Mouse (Mus musculus) CH12.LX (cell line): ENCODE results near the gene Olfr1395. TPM values are rescaled to one million over a fixed set of nuclear protein-coding genes. Genes with fewer than 3 reads are reported as not detected.

Source experiments
- DNase-seq: peaks from one replicate; pipeline ENCODE4 v3.0.0-alpha.2; 2013; ENCODE audit errors: extremely low read depth
- H3K27ac ChIP-seq: 2 replicates; pipeline ENCODE4 v1.5.1; 2012; ENCODE audit warnings: low read depth, mild to moderate bottlenecking, control low read depth, moderate library complexity; ENCODE audit not compliant: insufficient read depth
- H3K27me3 ChIP-seq: replicated peaks from 2 replicates; pipeline ENCODE3; 2012; ENCODE audit warnings: inconsistent platforms
- H3K36me3 ChIP-seq, 2 experiments: replicated peaks in 1 of 2; 2 replicates each; pipeline versions ENCODE3 to v1.6.1; 2012; ENCODE audit warnings: inconsistent platforms in 1 of 2, low read length in 1 of 2, mild to moderate bottlenecking in 1 of 2, mixed read lengths in 1 of 2, moderate library complexity in 1 of 2; ENCODE audit not compliant: control insufficient read depth in 1 of 2, insufficient read depth in 1 of 2
- H3K4me1 ChIP-seq, 2 experiments: 2 replicates each; pipeline ENCODE4 v1.6.1; 2012; ENCODE audit warnings: inconsistent platforms in 1 of 2, moderate library complexity in 1 of 2; ENCODE audit not compliant: insufficient read depth in 2 of 2, control insufficient read depth in 1 of 2
- H3K4me2 ChIP-seq: 2 replicates; pipeline ENCODE4 v1.6.1; 2012; ENCODE audit warnings: low read depth, mild to moderate bottlenecking, control low read depth; ENCODE audit not compliant: poor library complexity, insufficient read depth, severe bottlenecking
- H3K4me3 ChIP-seq, 3 experiments: fragments of 150-350 bp in 1 of 3; sonication (generic) in 1 of 3; replicated peaks in 1 of 3; 2 replicates each; pipeline versions ENCODE3 to v1.5.1; 2011 to 2012; ENCODE audit warnings: low read depth in 2 of 3, low read length in 2 of 3, mild to moderate bottlenecking in 2 of 3, moderate library complexity in 2 of 3, control low read depth in 1 of 3, improper control_type of control experiment in 1 of 3, inconsistent platforms in 1 of 3, mixed read lengths in 1 of 3; ENCODE audit not compliant: poor library complexity in 1 of 3
- H3K79me2 ChIP-seq: replicated peaks from 2 replicates; pipeline ENCODE4 v1.6.1; 2012; ENCODE audit warnings: mild to moderate bottlenecking, moderate library complexity; ENCODE audit not compliant: control insufficient read depth, poor library complexity, insufficient read depth, severe bottlenecking; ENCODE audit errors: extremely low read depth
- H3K9ac ChIP-seq: 2 replicates; pipeline ENCODE4 v1.6.1; 2012; ENCODE audit warnings: low read depth, mild to moderate bottlenecking, control low read depth, moderate library complexity; ENCODE audit not compliant: insufficient read depth
- H3K9me3 ChIP-seq: replicated peaks from 2 replicates; pipeline ENCODE3; 2012; ENCODE audit warnings: low read length, inconsistent platforms, mixed read lengths
- BHLHE40 ChIP-seq: IDR thresholded peaks from 2 replicates; pipeline ENCODE4 v1.6.1; 2011; ENCODE audit warnings: mild to moderate bottlenecking, low read depth, low read length, improper control_type of control experiment
- CHD1 ChIP-seq: IDR thresholded peaks from 2 replicates; pipeline ENCODE4 v1.6.1; 2012; ENCODE audit warnings: low read depth, low read length, improper control_type of control experiment, inconsistent platforms
- CHD2 ChIP-seq: IDR thresholded peaks from 2 replicates; pipeline ENCODE4 v1.6.1; 2011; ENCODE audit warnings: low read length, improper control_type of control experiment
- E2F4 ChIP-seq: IDR thresholded peaks from 2 replicates; pipeline ENCODE4 v1.6.1; 2011; ENCODE audit warnings: low read depth, low read length, improper control_type of control experiment; ENCODE audit not compliant: insufficient replicate concordance
- ETS1 ChIP-seq: conservative IDR thresholded peaks from 2 replicates; pipeline ENCODE4 v1.6.1; 2012; ENCODE audit warnings: low read depth, mild to moderate bottlenecking, inconsistent platforms, low read length, improper control_type of control experiment, moderate library complexity
- HCFC1 ChIP-seq: IDR thresholded peaks from 2 replicates; pipeline ENCODE4 v1.6.1; 2012; ENCODE audit warnings: low read depth, mild to moderate bottlenecking, inconsistent platforms, low read length, improper control_type of control experiment
- IRF4 ChIP-seq: IDR thresholded peaks from 2 replicates; pipeline ENCODE4 v1.6.1; 2014; ENCODE audit warnings: low read depth, mild to moderate bottlenecking, inconsistent platforms, low read length, improper control_type of control experiment
- JUN ChIP-seq: IDR thresholded peaks from 2 replicates; pipeline ENCODE4 v1.6.1; 2011; ENCODE audit warnings: low read depth, mild to moderate bottlenecking, low read length, improper control_type of control experiment, moderate library complexity; ENCODE audit not compliant: insufficient read depth
- MAX ChIP-seq: IDR thresholded peaks from 2 replicates; pipeline ENCODE4 v1.6.1; 2011; ENCODE audit warnings: low read length, improper control_type of control experiment
- MAZ ChIP-seq: IDR thresholded peaks from 2 replicates; pipeline ENCODE4 v1.6.1; 2012; ENCODE audit warnings: low read depth, mild to moderate bottlenecking, inconsistent platforms, low read length, improper control_type of control experiment, moderate library complexity
- MXI1 ChIP-seq: IDR thresholded peaks from 2 replicates; pipeline ENCODE4 v1.6.1; 2011; ENCODE audit warnings: mild to moderate bottlenecking, low read depth, low read length, improper control_type of control experiment
- MYC ChIP-seq: IDR thresholded peaks from 2 replicates; pipeline ENCODE4 v1.6.1; 2011; ENCODE audit warnings: low read depth, mild to moderate bottlenecking, improper control_type of control experiment, low read length
- NELFE ChIP-seq: IDR thresholded peaks from 2 replicates; pipeline ENCODE4 v1.6.1; 2011; ENCODE audit warnings: low read depth, low read length, improper control_type of control experiment
- NRF1 ChIP-seq: IDR thresholded peaks from 2 replicates; pipeline ENCODE4 v1.6.1; 2014; ENCODE audit warnings: low read depth, mild to moderate bottlenecking, inconsistent platforms, low read length, improper control_type of control experiment, moderate library complexity
- PAX5 ChIP-seq: IDR thresholded peaks from 2 replicates; pipeline ENCODE4 v1.6.1; 2012; ENCODE audit warnings: low read length, inconsistent platforms, mixed read lengths
- POLR2A ChIP-seq: IDR thresholded peaks from 2 replicates; pipeline ENCODE4 v1.6.1; 2011; ENCODE audit warnings: low read depth, mild to moderate bottlenecking, improper control_type of control experiment, low read length
- POLR2AphosphoS2 ChIP-seq: IDR thresholded peaks from 2 replicates; pipeline ENCODE4 v1.6.1; 2011; ENCODE audit warnings: low read depth, low read length, improper control_type of control experiment
- SIN3A ChIP-seq: IDR thresholded peaks from 2 replicates; pipeline ENCODE4 v1.6.1; 2012; ENCODE audit warnings: low read length, improper control_type of control experiment, inconsistent platforms
- UBTF ChIP-seq: IDR thresholded peaks from 2 replicates; pipeline ENCODE4 v1.6.1; 2012; ENCODE audit warnings: low read depth, mild to moderate bottlenecking, inconsistent platforms, low read length, improper control_type of control experiment, moderate library complexity
- USF1 ChIP-seq: IDR thresholded peaks from 2 replicates; pipeline ENCODE4 v1.6.1; 2014; ENCODE audit warnings: low read depth, mild to moderate bottlenecking, inconsistent platforms, low read length, improper control_type of control experiment
- ZC3H11A ChIP-seq: IDR thresholded peaks from 2 replicates; pipeline ENCODE4 v1.6.1; 2012; ENCODE audit warnings: low read depth, mild to moderate bottlenecking, inconsistent platforms, low read length, improper control_type of control experiment
- ZKSCAN1 ChIP-seq: IDR thresholded peaks from 2 replicates; pipeline ENCODE4 v1.6.1; 2012; ENCODE audit warnings: low read depth, inconsistent platforms, low read length, improper control_type of control experiment, borderline replicate concordance
- ZNF384 ChIP-seq: IDR thresholded peaks from 2 replicates; pipeline ENCODE4 v1.6.1; 2012; ENCODE audit warnings: low read depth, low read length, improper control_type of control experiment, inconsistent platforms
- dilution Hi-C: fragments of 300-500 bp; cut with MboI; formaldehyde crosslinking; loops from 2 replicates; pipeline ENCODE4 v1.14.3; 2020; ENCODE audit warnings: low sequenced_read_pairs; ENCODE audit not compliant: extremely low pct_unique_long_range_greater_than_20kb, extremely low pct_ligation_motif_present
- in situ Hi-C: fragments of 300-500 bp; cut with MboI; formaldehyde crosslinking; loops from 3 replicates; pipeline ENCODE4 v1.14.3; 2019; ENCODE audit warnings: low sequenced_read_pairs, low pct_ligation_motif_present, low pct_unique_long_range_greater_than_20kb, mixed read lengths
- polyA plus RNA-seq: library from polyadenylated mRNA; unstranded; fragments of >175 nt; gene quantifications from 2 replicates; pipeline ENCODE4 v1.2.1, GENCODE M21; 2012; ENCODE audit warnings: low read depth; ENCODE audit not compliant: insufficient read length
- total RNA-seq, 2 experiments: library from RNA; depleted of rRNA; stranded (reverse); fragments of 300-350 nt in 1 of 2; fragments of >200 nt in 1 of 2; gene quantifications; 2 replicates each; pipeline ENCODE4 v1.2.3; 2012 to 2014

The Olfr1395 gene
- total and polyA plus RNA-seq, 3 experiments = not detected

DNA sequence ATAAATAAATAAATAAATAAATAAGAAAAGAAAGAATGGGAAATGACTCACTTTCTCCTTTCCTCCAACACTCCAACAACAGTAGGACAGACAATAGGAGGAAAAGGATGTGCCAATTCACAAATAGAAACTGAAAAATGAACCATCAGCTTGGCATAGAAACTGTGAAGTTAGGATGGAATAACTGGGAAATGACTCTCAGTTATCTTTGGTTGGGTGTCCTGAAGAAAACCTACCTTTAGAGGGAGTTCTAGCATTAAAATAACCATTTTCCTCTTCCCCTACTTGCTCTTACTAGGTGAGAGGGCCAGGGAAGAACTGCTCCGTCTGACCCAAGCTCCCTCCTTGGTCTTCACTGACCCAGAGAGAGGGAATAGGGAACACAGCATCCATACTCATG is 36.3 kb upstream of the Olfr1395 start:
- H3K27ac ChIP-seq = no peak overlapping the region
- in situ Hi-C loops = loop anchor here (25.0 kb wide), 1 partner anchor 157 kb away; no protein-coding TSS in a partner anchor
- H3K9ac ChIP-seq = no peak overlapping the region
- H3K4me1 ChIP-seq = peaks cover 10 to 43% of the 10 kb centered on the region in 2 experiments; a peak in 3 of 4 replicates
- TF ChIP-seq ZC3H11A (no peak), USF1 (no peak), JUN (no peak)
- DNase-seq = no peak
- no peak overlapping the region for H3K4me3 ChIP-seq
- dilution Hi-C loops = no loop called here
- H3K36me3 ChIP-seq = peaks cover 0 to 3% of the 10 kb centered on the region in 2 experiments
- no peaks in the 10 kb centered on the region for H3K9me3 ChIP-seq
- no peak overlapping the region for H3K4me2 ChIP-seq
- no peaks in the 10 kb centered on the region for H3K27me3 ChIP-seq
- H3K79me2 ChIP-seq = no peaks in the 10 kb centered on the region

DNA sequence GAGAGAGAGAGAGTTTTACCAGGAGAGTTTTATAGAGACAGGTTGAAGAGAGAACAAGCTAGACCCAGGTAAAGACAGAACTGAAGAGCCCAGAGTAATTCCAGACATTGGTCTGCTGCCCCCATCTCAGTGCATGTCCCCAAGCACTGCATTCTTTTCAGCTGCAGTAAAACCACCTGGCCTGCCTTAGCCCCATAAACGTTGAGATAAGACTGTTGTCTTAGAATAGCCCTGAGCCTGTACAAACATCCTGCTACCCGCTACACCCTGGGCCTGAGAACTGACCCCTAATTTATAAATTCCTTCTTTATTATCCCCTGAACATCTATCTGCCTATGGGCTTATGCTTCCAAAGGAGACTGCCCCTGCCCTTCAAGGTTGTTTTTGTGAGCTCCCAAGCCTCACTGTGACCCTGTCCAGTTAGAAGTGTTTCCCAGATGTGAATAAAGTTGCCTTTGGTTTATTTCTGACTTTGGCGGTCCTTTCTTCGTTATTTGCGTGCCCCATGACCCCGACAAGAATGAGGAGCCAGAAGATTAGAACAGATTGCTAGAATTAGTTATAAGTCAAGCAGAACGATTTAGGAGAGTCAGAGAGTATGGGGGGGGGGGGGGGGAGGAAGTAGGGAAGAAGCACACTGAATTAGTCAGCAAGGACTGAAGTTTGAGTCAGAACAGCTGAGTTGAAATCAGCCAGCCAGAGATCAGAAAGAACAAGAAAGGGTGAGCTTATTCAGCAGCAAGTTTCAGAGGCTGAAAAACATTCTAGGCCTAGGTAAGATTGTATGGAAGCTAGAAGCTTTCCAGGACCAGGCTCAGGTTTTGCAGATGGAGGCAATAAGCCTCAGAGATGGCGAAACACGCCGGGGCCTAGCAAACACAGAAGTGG is 34.2 kb upstream of the Olfr1395 start:
- Histone ChIP-seq H3K27me3 (peaks cover 2% of the 10 kb centered on the region), H3K4me1 (peaks cover 4 to 25% of the 10 kb centered on the region in 2 experiments; a peak in 3 of 4 replicates), H3K9ac (peak overlapping the region; percentile 10), H3K4me2 (no peak overlapping the region), H3K4me3 (no peak overlapping the region), H3K79me2 (no peaks in the 10 kb centered on the region), H3K27ac (0 out of 2 replicates have a peak overlapping the region, but pooled peaks have one; percentile 3), H3K36me3 (peaks cover 0 to 2% of the 10 kb centered on the region in 2 experiments), H3K9me3 (no peaks in the 10 kb centered on the region)
- in situ Hi-C loops (loop anchor here (25.0 kb wide), 1 partner anchor 154 kb away; no protein-coding TSS in a partner anchor), dilution Hi-C loops (no loop called here)
- DNase-seq = peak; percentile 60
- TF ChIP-seq IRF4 = peak; percentile 62
- peak; percentile 60 for TF ChIP-seq ETS1
- TF ChIP-seq SIN3A = 0 out of 2 replicates have a peak, but pooled peaks have one; percentile 33
- TF ChIP-seq POLR2A = no peak
- TF ChIP-seq ZNF384 = peak; percentile 14; the same call in 1 of the 2 replicates
- TF ChIP-seq NELFE = no peak
- no peak for TF ChIP-seq POLR2AphosphoS2
- TF ChIP-seq CHD1 = no peak

DNA sequence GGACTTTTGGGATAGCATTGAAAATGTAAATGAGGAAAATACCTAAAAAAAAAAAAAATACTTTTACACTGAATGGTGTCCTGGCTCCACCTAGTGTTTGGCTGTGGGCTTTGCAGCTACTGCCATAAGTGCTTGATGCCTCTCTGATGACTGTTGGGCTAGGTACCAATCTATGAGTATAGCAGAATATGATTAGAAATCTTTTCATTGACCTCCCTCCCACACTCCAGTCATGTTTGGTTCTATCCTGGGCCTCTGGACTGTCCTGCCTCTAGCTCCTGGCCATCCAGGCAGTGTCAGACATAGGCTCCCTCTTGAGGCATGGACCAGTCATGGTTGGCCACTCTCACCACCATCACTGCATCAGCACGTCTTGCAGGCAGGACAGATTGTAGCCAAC is 33.2 kb upstream of the Olfr1395 start:
- Histone ChIP-seq H3K79me2 (no peaks in the 10 kb centered on the region), H3K27ac (no peak overlapping the region), H3K36me3 (no peaks in the 10 kb centered on the region), H3K4me3 (no peak overlapping the region), H3K4me1 (peaks cover 4 to 16% of the 10 kb centered on the region in 2 experiments; a peak in 3 of 4 replicates), H3K27me3 (peaks cover 2% of the 10 kb centered on the region), H3K4me2 (no peak overlapping the region), H3K9me3 (no peaks in the 10 kb centered on the region), H3K9ac (no peak overlapping the region)
- in situ Hi-C loops = loop anchor here (25.0 kb wide), 1 partner anchor 153 kb away; no protein-coding TSS in a partner anchor
- dilution Hi-C loops = no loop called here
- peak; percentile 82 for DNase-seq
- TF ChIP-seq BHLHE40 (no peak), MAX (no peak), MAZ (no peak), PAX5 (no peak), ETS1 (no peak), ZNF384 (peak; percentile 95), USF1 (no peak), MYC (no peak), E2F4 (no peak), HCFC1 (peak; percentile 25; the same call in 1 of the 2 replicates), CHD2 (no peak), UBTF (peak; percentile 68; the same call in 1 of the 2 replicates), NELFE (peak; percentile 30; the same call in 1 of the 2 replicates), NRF1 (no peak), MXI1 (no peak), ZKSCAN1 (no peak; the same call in 1 of the 2 replicates)
